Mouse (Mus musculus) megakaryocyte progenitor cell, adult 5-6 weeks (primary cell): Measurements from ENCODE around the gene Tbrg4. TPM values are rescaled to one million over a fixed set of nuclear protein-coding genes. Genes with fewer than 3 reads are reported as not detected.

ENCODE experiments used
- ATAC-seq: replicated peaks from 2 replicates; pipeline ENCODE4 v1.8.0; 2016; ENCODE audit warnings: mild to moderate bottlenecking, moderate TSS enrichment, inconsistent platforms; ENCODE audit not compliant: poor library complexity
- total RNA-seq, 2 experiments: library from RNA; stranded (forward) in 1 of 2; stranded (reverse) in 1 of 2; fragments of 157-497, 149-512 nt in 1 of 2; fragments of 200-1000 nt in 1 of 2; gene quantifications; 2 replicates each; pipeline versions ENCODE4 v1.2.3 to v1.2.4; 2015 to 2017

The Tbrg4 gene
- total RNA-seq, 2 experiments from 2014 or later: 46.2 to 52.1 TPM

DNA sequence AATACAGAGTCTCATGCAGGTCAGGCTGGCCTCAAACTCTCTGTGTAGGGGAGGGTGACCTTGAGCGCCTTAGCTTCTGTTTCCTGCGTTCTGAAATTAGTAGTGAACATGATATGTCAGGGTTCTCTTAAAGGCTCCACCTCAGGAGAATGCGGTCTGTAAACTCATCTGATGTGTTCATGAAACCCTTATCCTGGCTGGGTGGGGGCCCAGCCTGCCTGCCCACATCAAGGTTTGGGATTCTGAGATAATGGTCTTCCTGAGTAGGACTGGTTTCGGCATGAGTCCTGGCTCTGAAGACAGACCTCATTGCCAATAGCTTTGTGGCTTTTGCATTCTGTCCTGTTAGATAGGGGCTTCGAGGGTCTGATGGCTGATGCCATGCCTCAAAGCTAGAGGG lies 30.5 kb downstream of the Tbrg4 start:
- peak; percentile 57 for ATAC-seq

DNA sequence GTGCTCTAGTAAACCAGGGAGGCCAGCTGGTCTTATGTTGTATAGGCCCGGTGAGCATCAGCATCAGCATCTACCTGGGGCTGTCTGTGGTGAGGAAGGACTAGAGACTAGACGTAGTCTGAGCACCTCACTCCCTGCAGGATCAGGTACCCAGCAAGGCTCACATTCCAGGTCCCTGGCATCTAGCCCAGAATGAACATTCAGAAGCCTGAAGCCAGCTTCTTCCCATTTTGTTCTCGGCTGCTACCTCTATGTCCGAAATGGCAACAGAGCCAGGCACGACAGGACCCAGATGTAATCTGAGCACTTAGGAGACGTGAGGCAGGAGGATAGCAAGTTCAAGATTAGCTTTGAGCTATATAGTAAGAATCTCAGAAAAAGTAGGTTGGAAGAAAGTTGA lies 31.0 kb downstream of the Tbrg4 start:
- no peak for ATAC-seq

DNA sequence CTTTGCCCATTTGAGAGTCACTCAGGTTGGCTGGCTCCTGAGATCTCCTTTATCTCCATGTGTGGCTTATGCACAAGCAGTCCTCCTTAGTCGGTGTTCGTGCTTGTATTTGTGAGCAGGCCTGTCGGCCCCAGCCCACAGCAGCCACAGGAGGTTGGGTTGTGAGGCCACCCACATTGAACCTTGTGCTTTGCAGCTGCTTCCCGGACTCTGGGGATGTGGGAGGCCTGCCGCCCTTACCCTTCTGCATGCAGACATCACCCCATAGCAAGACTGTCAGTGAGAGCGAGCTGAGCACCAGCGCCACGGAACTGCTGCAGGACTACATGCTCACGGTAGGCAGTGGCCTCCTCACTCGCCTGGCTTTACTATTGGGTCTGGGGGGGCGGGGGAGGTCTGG lies 32.5 kb downstream of the Tbrg4 start:
- ATAC-seq: no peak

DNA sequence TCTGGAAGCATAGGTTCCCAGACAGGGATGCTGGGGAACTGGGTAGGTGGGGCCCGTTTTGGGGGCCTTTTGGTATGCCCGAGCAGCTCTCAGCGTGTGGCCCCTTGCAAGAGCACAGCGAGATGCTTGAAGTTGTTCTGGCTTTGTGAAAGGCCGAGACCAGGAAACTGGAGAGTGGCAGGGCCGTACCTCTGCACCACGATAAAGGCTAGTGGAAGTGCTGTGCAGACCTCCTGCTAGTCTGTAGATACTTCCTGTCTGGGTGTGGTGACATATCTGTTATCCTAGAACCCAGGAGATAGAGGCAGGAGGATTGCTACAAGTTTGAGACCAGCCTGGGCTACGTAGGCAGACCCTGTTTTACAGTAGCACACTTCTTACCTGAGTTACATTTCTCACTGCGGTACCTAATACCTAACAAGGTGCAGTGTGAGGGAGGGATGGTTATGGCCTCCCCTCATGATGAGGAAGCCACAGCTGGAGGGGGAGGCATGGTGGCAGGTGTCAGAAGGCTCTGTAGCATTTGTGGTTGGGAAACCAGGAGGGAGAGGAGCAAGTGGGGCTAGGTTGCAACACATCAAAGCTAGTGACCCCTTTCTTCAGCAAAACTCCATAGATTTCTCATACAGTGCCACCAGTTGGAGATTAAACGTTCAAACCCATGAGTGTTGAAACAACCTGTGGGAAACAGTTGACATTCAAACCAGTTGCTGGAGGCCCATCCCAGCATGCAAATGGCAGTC lies 34.8 kb downstream of the Tbrg4 start:
- peak; percentile 51 for ATAC-seq

GRCm38 (mm10) chr11:6589838-6590237 lies 36.0 kb downstream of the Tbrg4 start:
- no peak for ATAC-seq

DNA sequence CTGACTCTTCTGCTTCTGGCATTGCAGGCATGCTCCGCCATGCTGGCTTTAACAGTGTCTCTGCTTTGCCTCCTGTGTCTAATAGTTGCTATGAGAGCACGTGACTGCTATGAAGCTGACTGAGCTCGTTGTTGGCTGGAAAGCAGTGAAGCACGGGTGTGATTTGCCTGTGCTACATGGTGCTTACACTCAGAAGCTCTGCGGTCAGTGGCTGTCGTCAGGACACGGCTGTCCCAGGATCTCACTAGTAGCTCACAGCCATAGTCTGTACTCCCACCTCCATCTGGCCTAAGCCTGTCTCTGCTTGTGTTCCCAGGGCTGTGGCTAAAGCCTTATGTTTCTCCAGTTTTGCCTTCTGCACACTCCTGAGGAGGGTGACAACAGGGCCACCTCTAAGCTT lies 37.6 kb downstream of the Tbrg4 start:
- no peak for ATAC-seq

GRCm38 (mm10) chr11:6587249-6587940 lies 38.5 kb downstream of the Tbrg4 start:
- ATAC-seq: no peak

DNA sequence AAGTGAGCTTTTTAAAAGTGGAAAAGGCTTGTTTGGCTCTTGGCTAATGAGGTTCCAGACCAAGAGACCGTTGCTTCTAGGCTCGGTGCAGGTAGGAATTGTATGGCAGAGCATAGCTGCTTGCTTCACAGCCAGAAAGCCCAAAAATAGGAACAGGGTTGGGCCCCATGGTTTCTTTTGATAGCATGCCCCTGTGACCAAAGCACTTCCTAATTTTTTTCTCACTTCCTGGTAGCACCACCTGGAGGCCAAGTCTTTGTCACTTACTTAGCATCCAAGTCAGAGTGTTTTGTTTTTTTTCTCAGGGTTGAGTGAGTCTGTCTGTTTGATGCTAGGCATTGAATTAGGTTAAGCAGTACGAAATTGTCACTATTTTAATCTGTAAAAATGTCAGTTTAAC lies 39.2 kb downstream of the Tbrg4 start:
- peak; percentile 72 for ATAC-seq

DNA sequence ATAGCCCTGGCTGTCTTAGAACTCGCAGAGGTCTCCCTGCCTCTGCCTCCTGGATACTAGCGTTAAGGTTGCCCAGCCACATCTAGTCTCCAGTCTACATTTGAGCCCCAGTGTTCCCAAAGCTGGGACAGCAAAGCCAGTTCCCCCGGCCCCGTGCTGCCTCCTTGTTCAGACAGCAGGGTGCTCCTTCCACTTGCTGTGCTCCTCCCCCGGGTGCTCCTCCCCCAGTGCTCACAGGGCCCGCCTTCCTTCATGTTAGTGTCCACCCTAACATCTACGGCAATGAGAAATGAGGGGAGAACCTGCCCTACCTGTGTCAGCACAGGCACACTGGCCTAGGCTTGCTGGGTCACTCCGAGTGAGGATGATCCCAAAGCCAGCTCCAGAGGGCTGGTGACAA lies 40.1 kb downstream of the Tbrg4 start:
- ATAC-seq: no peak

DNA sequence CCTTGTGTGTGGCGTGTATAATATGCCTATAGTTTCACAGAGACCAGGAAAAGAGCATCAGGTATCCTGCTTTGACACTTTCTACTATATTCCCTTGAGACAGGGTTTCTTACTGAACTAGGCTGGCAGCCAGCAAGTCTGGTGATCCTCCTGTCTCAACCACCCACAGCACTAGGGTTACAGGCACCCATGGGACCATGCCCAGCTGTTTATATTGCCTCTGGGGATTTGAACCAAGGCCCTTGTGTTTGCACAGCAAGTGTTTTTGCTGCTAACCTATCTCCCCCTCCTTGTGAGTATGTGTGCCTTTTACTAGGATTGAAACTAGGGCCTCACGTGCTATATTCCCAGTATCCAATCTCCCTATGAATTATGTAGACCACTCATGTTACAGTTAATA lies 44.3 kb downstream of the Tbrg4 start:
- ATAC-seq: no peak

GRCm38 (mm10) chr11:6580065-6580750 lies 45.7 kb downstream of the Tbrg4 start:
- ATAC-seq: no peak

DNA sequence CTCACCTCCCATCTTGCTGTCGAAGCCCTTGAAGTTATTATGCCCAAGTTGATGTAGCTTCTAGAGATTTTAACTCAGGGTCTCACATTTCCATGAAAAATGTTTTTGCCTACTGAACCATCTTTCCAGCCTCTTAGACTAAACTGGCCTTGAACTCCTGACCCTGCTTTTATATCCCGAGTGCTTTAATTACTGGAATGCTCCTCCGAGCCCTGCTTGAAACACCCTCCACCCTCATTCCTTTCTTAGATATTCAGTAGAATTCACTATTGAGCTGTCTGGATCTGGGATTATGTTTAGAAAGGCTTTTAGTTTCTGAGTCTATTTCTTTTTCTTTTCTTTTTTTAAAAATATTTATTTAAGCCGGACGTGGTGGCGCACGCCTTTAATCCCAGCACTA lies 46.5 kb downstream of the Tbrg4 start:
- ATAC-seq: no peak

GRCm38 (mm10) chr11:6576151-6576550 lies 49.7 kb downstream of the Tbrg4 start:
- ATAC-seq: no peak

DNA sequence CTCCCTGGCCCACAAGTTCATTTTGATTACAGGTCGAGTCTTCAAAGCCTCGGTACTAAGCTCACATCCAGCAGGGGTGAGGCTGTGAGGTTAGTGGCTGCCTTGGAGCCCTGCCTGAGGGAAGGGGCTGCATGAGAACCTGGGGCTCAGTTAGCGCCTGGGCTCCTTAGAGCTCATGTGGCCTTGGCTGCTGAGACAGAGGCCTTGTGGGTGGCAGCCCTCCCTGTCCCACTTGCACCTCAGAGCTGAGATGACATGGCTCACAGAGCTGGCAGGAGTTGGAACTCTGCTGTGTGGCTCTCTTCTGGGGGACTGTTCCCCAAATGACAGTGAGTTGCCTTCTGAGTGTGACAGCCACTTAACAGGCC lies 56.5 kb downstream of the Tbrg4 start:
- ATAC-seq: no peak

DNA sequence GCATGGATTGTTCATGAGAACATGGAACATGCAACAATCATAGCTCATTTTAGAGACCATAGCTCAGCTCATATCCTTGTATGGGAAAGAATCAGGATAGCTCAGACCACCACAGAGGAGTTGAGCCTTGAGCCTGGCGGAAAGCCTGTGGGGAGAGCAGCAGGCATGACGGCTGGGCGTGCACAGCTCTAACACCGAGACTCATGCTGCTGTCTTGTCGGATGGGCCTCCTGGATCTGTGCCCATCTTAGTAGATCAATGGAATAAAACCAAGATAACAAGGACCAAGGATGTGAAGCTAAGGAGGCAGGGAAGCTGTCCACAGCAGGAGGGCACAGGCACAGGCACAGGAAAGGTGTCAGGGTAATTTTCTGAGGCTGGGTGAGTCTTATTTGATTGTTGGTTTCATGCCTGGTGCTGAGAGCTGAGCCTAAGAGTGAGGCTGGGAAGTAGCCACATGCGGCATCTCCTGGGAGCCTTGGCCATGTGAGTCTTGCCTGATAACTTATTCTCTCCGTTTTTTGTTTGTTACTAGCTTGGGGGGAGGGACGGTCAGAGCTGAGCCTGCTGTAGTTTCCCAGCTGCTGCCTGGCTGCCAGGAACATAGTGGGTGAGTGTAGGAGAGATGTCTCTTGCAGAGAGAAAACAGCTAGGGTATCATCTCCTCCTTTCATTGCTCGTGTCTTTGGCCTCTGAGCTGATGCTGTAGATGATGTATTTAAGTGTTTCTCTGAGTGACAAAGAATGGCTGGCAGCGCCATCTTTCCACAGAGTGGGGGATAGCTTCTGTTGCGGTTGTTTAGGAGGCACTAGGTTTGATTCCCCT lies 57.1 kb downstream of the Tbrg4 start:
- ATAC-seq: peak; percentile 21

DNA sequence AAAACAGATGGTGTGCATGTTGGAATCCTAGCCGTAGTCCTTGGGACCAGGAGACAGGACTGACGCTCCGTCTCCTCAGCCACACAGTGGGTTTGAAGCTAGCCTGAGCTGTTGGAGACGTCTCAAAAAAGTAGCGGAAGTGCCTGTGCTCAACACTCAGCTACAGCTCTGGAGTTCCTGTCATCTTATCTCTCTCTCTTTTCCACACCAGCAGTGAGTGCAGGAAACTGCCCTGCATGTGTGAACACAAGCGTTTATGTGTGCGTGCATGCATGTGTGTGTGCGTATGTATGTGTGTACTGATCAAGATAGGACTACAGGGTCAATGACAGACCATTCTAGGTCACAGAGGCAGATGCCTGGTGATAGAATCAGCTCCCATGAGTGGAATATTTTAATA lies 57.9 kb downstream of the Tbrg4 start:
- peak; percentile 61 for ATAC-seq

DNA sequence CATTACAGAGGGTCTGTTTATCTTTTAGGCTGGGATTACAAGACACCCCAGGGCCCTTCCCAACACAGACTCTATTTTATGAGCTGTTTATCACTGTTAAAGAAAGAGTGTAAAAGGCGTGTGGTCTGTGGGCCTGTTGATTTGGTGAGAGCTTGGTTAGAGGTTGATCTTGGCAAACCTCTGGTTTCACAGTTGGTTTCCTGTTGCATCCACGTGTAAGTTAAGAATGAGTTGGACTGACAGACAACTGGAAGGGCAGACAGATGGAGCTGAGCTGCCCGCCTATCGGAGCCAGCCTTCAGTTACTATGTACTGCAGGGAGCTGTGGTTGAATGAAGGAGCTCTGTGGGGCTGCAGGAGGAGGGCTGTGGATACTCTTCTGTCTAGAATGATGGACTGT lies 59.4 kb downstream of the Tbrg4 start:
- ATAC-seq: peak; percentile 38
